Mouse (Mus musculus): ENCODE measurements around the gene Zfp683. TPM values are rescaled to one million over a fixed set of nuclear protein-coding genes. Genes with fewer than 3 reads are reported as not detected.

Zfp683 gene
- polyA plus RNA-seq, 1 experiment from 2014 or later, result not detected

- H3K36me3 ChIP-seq (ENCODE audit: control insufficient read depth, insufficient read depth, low read length), result no peaks in the 10 kb centered on the region
- no peak overlapping the region for H3K4me2 ChIP-seq (replicated peaks; ENCODE audit: low read depth, low read length)
- no peak overlapping the region for H3K9ac ChIP-seq (replicated peaks; ENCODE audit: low read depth, low read length)
- H3K27ac ChIP-seq (ENCODE audit: low read length), result no peak overlapping the region
- 75% methylated on average over 6 of the region's 6 CpGs for WGBS
- no peak for ATAC-seq (ENCODE audit: insufficient number of reproducible peaks, insufficient read depth, low FRiP score, low read depth)
- H3K9me3 ChIP-seq (ENCODE audit: control insufficient read depth, low read depth, low read length), result no peaks in the 10 kb centered on the region
- no peaks in the 10 kb centered on the region for H3K4me1 ChIP-seq (ENCODE audit: control insufficient read depth, insufficient read depth, low read length)
- H3K4me3 ChIP-seq (ENCODE audit: low read depth, low read length), result no peak overlapping the region
- no peaks in the 10 kb centered on the region for H3K27me3 ChIP-seq (ENCODE audit: control insufficient read depth, insufficient read depth, low read length)
Measured at GRCm38 (mm10) chr4:134092382-134093288, 39.0 kb downstream of the Zfp683 start.

- H3K27me3 ChIP-seq (ENCODE audit: control insufficient read depth, insufficient read depth, low read length), result no peaks in the 10 kb centered on the region
- ATAC-seq (ENCODE audit: insufficient number of reproducible peaks, insufficient read depth, low FRiP score, low read depth), result no peak
- no peak overlapping the region for H3K27ac ChIP-seq (ENCODE audit: low read length)
- no peaks in the 10 kb centered on the region for H3K4me1 ChIP-seq (ENCODE audit: control insufficient read depth, insufficient read depth, low read length)
- H3K9ac ChIP-seq (replicated peaks; ENCODE audit: low read depth, low read length), result no peak overlapping the region
- H3K9me3 ChIP-seq (ENCODE audit: control insufficient read depth, low read depth, low read length), result no peaks in the 10 kb centered on the region
- H3K4me2 ChIP-seq (replicated peaks; ENCODE audit: low read depth, low read length), result no peak overlapping the region
- H3K4me3 ChIP-seq (ENCODE audit: low read depth, low read length), result no peak overlapping the region
- no peaks in the 10 kb centered on the region for H3K36me3 ChIP-seq (ENCODE audit: control insufficient read depth, insufficient read depth, low read length)
- WGBS, result 88% methylated on average over 7 of the region's 7 CpGs
Measured at GRCm38 (mm10) chr4:134094004-134094564, 40.4 kb downstream of the Zfp683 start.

GRCm38 (mm10) chr4:134094923-134095547, 41.4 kb downstream of the Zfp683 start, which contains the start of gene Cd52:
TSS of gene Cd52 (minus strand) at chr4:134095082.
- Histone ChIP-seq H3K4me1 (ENCODE audit: control insufficient read depth, insufficient read depth, low read length) (no peaks in the 10 kb centered on the region), H3K36me3 (ENCODE audit: control insufficient read depth, insufficient read depth, low read length) (no peaks in the 10 kb centered on the region), H3K27me3 (ENCODE audit: control insufficient read depth, insufficient read depth, low read length) (no peaks in the 10 kb centered on the region), H3K9me3 (ENCODE audit: control insufficient read depth, low read depth, low read length) (no peaks in the 10 kb centered on the region), H3K4me2 (replicated peaks; ENCODE audit: low read depth, low read length) (no peak within 1 kb of the TSS), H3K9ac (replicated peaks; ENCODE audit: low read depth, low read length) (no peak within 1 kb of the TSS), H3K4me3 (ENCODE audit: low read depth, low read length) (no peak within 1 kb of the TSS), H3K27ac (ENCODE audit: low read length) (no peak within 1 kb of the TSS)
- WGBS, result 66% methylated on average over 3 of the region's 3 CpGs
- no peak for ATAC-seq (ENCODE audit: insufficient number of reproducible peaks, insufficient read depth, low FRiP score, low read depth)

GRCm38 (mm10) chr4:134096120-134096519, 42.5 kb downstream of the Zfp683 start:
- WGBS, result 87% methylated on average over 3 of the region's 3 CpGs

GRCm38 (mm10) chr4:134097015-134097608, 43.5 kb downstream of the Zfp683 start:
- H3K9me3 ChIP-seq (ENCODE audit: control insufficient read depth, low read depth, low read length), result no peaks in the 10 kb centered on the region
- 76% methylated on average over 5 of the region's 5 CpGs for WGBS
- H3K9ac ChIP-seq (replicated peaks; ENCODE audit: low read depth, low read length), result no peak overlapping the region

More at GRCm38 (mm10) chr4:134096120-134096519, 42.5 kb downstream of the Zfp683 start:
- no peak overlapping the region for H3K9ac ChIP-seq (replicated peaks; ENCODE audit: low read depth, low read length)
- no peak for ATAC-seq (ENCODE audit: insufficient number of reproducible peaks, insufficient read depth, low FRiP score, low read depth)
- H3K4me1 ChIP-seq (ENCODE audit: control insufficient read depth, insufficient read depth, low read length), result no peaks in the 10 kb centered on the region
- no peak overlapping the region for H3K27ac ChIP-seq (ENCODE audit: low read length)
- no peak overlapping the region for H3K4me3 ChIP-seq (ENCODE audit: low read depth, low read length)
- H3K36me3 ChIP-seq (ENCODE audit: control insufficient read depth, insufficient read depth, low read length), result no peaks in the 10 kb centered on the region
- no peak overlapping the region for H3K4me2 ChIP-seq (replicated peaks; ENCODE audit: low read depth, low read length)
- no peaks in the 10 kb centered on the region for H3K9me3 ChIP-seq (ENCODE audit: control insufficient read depth, low read depth, low read length)
- no peaks in the 10 kb centered on the region for H3K27me3 ChIP-seq (ENCODE audit: control insufficient read depth, insufficient read depth, low read length)

GRCm38 (mm10) chr4:134098628-134099027, 45.0 kb downstream of the Zfp683 start:
- no peak overlapping the region for H3K27ac ChIP-seq (ENCODE audit: low read length)
- H3K27me3 ChIP-seq (ENCODE audit: control insufficient read depth, insufficient read depth, low read length), result no peaks in the 10 kb centered on the region
- ATAC-seq (ENCODE audit: insufficient number of reproducible peaks, insufficient read depth, low FRiP score, low read depth), result no peak
- no peaks in the 10 kb centered on the region for H3K36me3 ChIP-seq (ENCODE audit: control insufficient read depth, insufficient read depth, low read length)
- H3K4me1 ChIP-seq (ENCODE audit: control insufficient read depth, insufficient read depth, low read length), result 0 out of 2 replicates have a peak, but pooled peaks cover 3% of the 10 kb centered on the region
- H3K4me3 ChIP-seq (ENCODE audit: low read depth, low read length), result no peak overlapping the region
- no peak overlapping the region for H3K4me2 ChIP-seq (replicated peaks; ENCODE audit: low read depth, low read length)
- H3K9me3 ChIP-seq (ENCODE audit: control insufficient read depth, low read depth, low read length), result no peaks in the 10 kb centered on the region
- WGBS, result 47% methylated on average over 8 of the region's 8 CpGs
- H3K9ac ChIP-seq (replicated peaks; ENCODE audit: low read depth, low read length), result no peak overlapping the region

More at GRCm38 (mm10) chr4:134097015-134097608, 43.5 kb downstream of the Zfp683 start:
- Histone ChIP-seq H3K36me3 (ENCODE audit: control insufficient read depth, insufficient read depth, low read length) (no peaks in the 10 kb centered on the region), H3K4me3 (ENCODE audit: low read depth, low read length) (no peak overlapping the region), H3K27ac (ENCODE audit: low read length) (no peak overlapping the region), H3K4me2 (replicated peaks; ENCODE audit: low read depth, low read length) (no peak overlapping the region), H3K27me3 (ENCODE audit: control insufficient read depth, insufficient read depth, low read length) (no peaks in the 10 kb centered on the region), H3K4me1 (ENCODE audit: control insufficient read depth, insufficient read depth, low read length) (no peaks in the 10 kb centered on the region)
- no peak for ATAC-seq (ENCODE audit: insufficient number of reproducible peaks, insufficient read depth, low FRiP score, low read depth)

GRCm38 (mm10) chr4:134100245-134100644, 46.6 kb downstream of the Zfp683 start:
- H3K27ac ChIP-seq (ENCODE audit: low read length), result no peak overlapping the region
- no peaks in the 10 kb centered on the region for H3K36me3 ChIP-seq (ENCODE audit: control insufficient read depth, insufficient read depth, low read length)
- H3K4me1 ChIP-seq (ENCODE audit: control insufficient read depth, insufficient read depth, low read length), result 0 out of 2 replicates have a peak, but pooled peaks cover 3% of the 10 kb centered on the region
- H3K9ac ChIP-seq (replicated peaks; ENCODE audit: low read depth, low read length), result no peak overlapping the region
- H3K9me3 ChIP-seq (ENCODE audit: control insufficient read depth, low read depth, low read length), result no peaks in the 10 kb centered on the region
- 79% methylated on average over 4 of the region's 4 CpGs for WGBS
- ATAC-seq (ENCODE audit: insufficient number of reproducible peaks, insufficient read depth, low FRiP score, low read depth), result no peak
- H3K4me3 ChIP-seq (ENCODE audit: low read depth, low read length), result no peak overlapping the region
- H3K4me2 ChIP-seq (replicated peaks; ENCODE audit: low read depth, low read length), result no peak overlapping the region
- no peaks in the 10 kb centered on the region for H3K27me3 ChIP-seq (ENCODE audit: control insufficient read depth, insufficient read depth, low read length)

All from stomach, embryonic 14.5 days (tissue).